Mouse (Mus musculus) lung, adult 2 months (tissue): ENCODE results near the gene 2310030G06Rik. TPM values are rescaled to one million over a fixed set of nuclear protein-coding genes. Genes with fewer than 3 reads are reported as not detected.

Source experiments
- DNase-seq: peaks from one replicate; pipeline ENCODE4 v3.0.0; 2022
- H3K4me1 ChIP-seq: fragments of 200-500 bp; 2 replicates; pipeline ENCODE4 v1.6.1; 2011; ENCODE audit warnings: low read length; ENCODE audit not compliant: control insufficient read depth, insufficient read depth
- H3K4me3 ChIP-seq: fragments of 200-500 bp; replicated peaks from 2 replicates; pipeline ENCODE3; 2011; ENCODE audit warnings: low read depth, mild to moderate bottlenecking, control low read depth, low read length; ENCODE audit errors: extremely low read depth
- CTCF ChIP-seq: fragments of 200-500 bp; IDR thresholded peaks from 2 replicates; pipeline ENCODE4 v1.5.1; 2011; ENCODE audit warnings: mild to moderate bottlenecking, low read length, control low read depth; ENCODE audit not compliant: insufficient read depth
- POLR2A ChIP-seq: fragments of 200-500 bp; IDR thresholded peaks from 2 replicates; pipeline ENCODE4 v1.6.1; 2011; ENCODE audit warnings: low read depth, mild to moderate bottlenecking, control low read depth, low read length, borderline replicate concordance; ENCODE audit errors: extremely low read depth
- WGBS: fragments of 180-500 bp; shearing (Covaris S2); methylation state at CpG from one replicate; pipeline ENCODE4 v1.1.7; 2018; 5-methylcytosine and 5-hydroxymethylcytosine counted together
- polyA plus RNA-seq: library from polyadenylated mRNA; depleted of rRNA; stranded (reverse); fragments of >200 nt; gene quantifications from 2 replicates; pipeline ENCODE4 v1.2.3, GENCODE M21; 2012; rRNA removed

The 2310030G06Rik gene
- 14.1 and 23.5 TPM in 2 replicates for polyA plus RNA-seq

GRCm38 (mm10) chr9:50746214-50746677, at the start of gene 2310030G06Rik:
2310030G06Rik (minus strand) TSS chr9:50746536.
- peak; percentile 67 for DNase-seq
- 12% methylated on average over 19 of the region's 19 CpGs for WGBS
- TF ChIP-seq CTCF (0 out of 2 replicates have a peak, but pooled peaks have one; percentile 18), POLR2A (peak; percentile 61; the same call in 1 of the 2 replicates)
- Histone ChIP-seq H3K4me3 (peak within 1 kb of the TSS; percentile 81), H3K4me1 (peaks cover 6% of the 10 kb centered on the region; the same call in 1 of the 2 replicates)

DNA sequence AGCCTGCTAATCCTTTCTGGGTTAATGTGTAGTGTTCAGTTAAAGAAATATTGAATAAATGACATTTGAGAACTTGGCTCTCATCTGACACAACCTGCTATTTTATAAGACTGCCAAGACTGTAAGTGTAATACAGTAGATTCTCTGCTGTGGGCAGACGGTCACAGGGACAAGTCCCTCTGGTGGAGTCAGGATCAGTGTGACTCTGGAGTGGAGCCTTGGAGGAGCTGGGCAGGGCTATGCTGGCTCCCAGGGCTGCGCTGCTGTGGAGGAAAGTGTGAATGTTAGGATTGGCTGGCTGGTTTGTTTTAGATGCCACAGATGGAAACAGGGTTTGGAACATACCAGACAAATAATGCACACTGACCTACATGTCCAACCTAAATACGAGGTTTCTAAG, 48.9 kb upstream of the 2310030G06Rik start:
- WGBS: 89% methylated on average over 3 of the region's 3 CpGs
- Histone ChIP-seq H3K4me3 (no peak overlapping the region), H3K4me1 (no peaks in the 10 kb centered on the region)
- no peak for DNase-seq
- no peak for TF ChIP-seq CTCF
- TF ChIP-seq POLR2A: no peak

DNA sequence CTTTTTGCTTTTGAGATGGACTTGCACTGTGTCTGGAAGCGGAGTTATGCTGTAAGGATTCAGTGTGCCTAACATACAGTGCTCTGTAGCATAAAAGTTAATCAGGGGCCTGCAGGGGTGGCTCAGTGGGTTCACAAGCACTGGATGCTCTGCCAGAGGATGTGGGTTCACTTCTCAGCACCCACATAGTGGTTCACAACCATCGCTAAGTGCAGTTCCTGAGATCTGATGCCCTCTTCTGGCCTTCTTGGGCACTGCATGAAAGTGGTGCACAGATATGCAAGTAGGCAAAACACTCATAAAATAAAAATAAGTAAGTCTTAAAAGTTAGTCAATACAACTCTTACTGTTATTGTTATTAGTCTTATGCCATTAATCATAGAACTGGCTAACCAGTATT, 35.8 kb upstream of the 2310030G06Rik start:
- H3K4me1 ChIP-seq: no peaks in the 10 kb centered on the region
- WGBS: 77% methylated on average over 2 of the region's 2 CpGs
- TF ChIP-seq CTCF (peak; percentile 33; the same call in 1 of the 2 replicates), POLR2A (no peak)
- H3K4me3 ChIP-seq: no peak overlapping the region
- DNase-seq: no peak

- no peak for DNase-seq
- Histone ChIP-seq H3K4me3 (peak overlapping the region; percentile 89), H3K4me1 (peaks cover 13% of the 10 kb centered on the region)
- TF ChIP-seq CTCF (no peak), POLR2A (no peak)
- 49% methylated on average over 11 of the region's 11 CpGs for WGBS
Measured at GRCm38 (mm10) chr9:50776162-50776760, 29.9 kb upstream of the 2310030G06Rik start.

- whole genome bisulfite sequencing: under 1% methylated on average over 30 of the region's 30 CpGs
- H3K4me1 ChIP-seq: peaks cover 13% of the 10 kb centered on the region
- DNase-seq: peak; percentile 23
- TF ChIP-seq CTCF (no peak), POLR2A (no peak)
- H3K4me3 ChIP-seq: peak overlapping the region; percentile 89
Measured at GRCm38 (mm10) chr9:50775662-50776126, 29.4 kb upstream of the 2310030G06Rik start.

GRCm38 (mm10) chr9:50774991-50775612, 28.8 kb upstream of the 2310030G06Rik start, which contains the start of the genes Alg9 and 1110032A03Rik:
Alg9 (plus strand) TSS chr9:50775019.
1110032A03Rik (minus strand) TSS chr9:50775520.
- under 1% methylated on average over 51 of the region's 51 CpGs for WGBS
- H3K4me3 ChIP-seq: peak within 1 kb of the TSS; percentile 89
- H3K4me1 ChIP-seq: peaks cover 13% of the 10 kb centered on the region
- peak; percentile 92 for DNase-seq
- TF ChIP-seq POLR2A (peak; percentile 57; the same call in 1 of the 2 replicates), CTCF (no peak)

- peak overlapping the region; percentile 20 for H3K4me3 ChIP-seq
- no peak for DNase-seq
- H3K4me1 ChIP-seq: peaks cover 13% of the 10 kb centered on the region
- WGBS: 51% methylated on average over 4 of the region's 4 CpGs
- TF ChIP-seq CTCF: no peak
- no peak for TF ChIP-seq POLR2A
Measured at GRCm38 (mm10) chr9:50774026-50774462, 27.7 kb upstream of the 2310030G06Rik start.

- Histone ChIP-seq H3K4me3 (no peak overlapping the region), H3K4me1 (peaks cover 9% of the 10 kb centered on the region)
- 80% methylated on average over 2 of the region's 2 CpGs for WGBS
- no peak for TF ChIP-seq POLR2A
- TF ChIP-seq CTCF: no peak
- no peak for DNase-seq
Measured at GRCm38 (mm10) chr9:50770011-50770410, 23.7 kb upstream of the 2310030G06Rik start.

- Histone ChIP-seq H3K4me1 (peaks cover 3% of the 10 kb centered on the region; the same call in 1 of the 2 replicates), H3K4me3 (peak within 1 kb of the TSS; percentile 99)
- WGBS: 2% methylated on average over 59 of the region's 59 CpGs
- peak; percentile 60 for TF ChIP-seq CTCF
- TF ChIP-seq POLR2A: no peak; the same call in 1 of the 2 replicates
- DNase-seq: peak; percentile 98
Measured at GRCm38 (mm10) chr9:50768107-50769002, 22.0 kb upstream of the 2310030G06Rik start, which contains the start of gene Fdxacb1. Fdxacb1 (plus strand) TSS chr9:50768236.
